Comparison of ENCODE assay signal across 7 mouse cellular contexts in the genomic region with DNA sequence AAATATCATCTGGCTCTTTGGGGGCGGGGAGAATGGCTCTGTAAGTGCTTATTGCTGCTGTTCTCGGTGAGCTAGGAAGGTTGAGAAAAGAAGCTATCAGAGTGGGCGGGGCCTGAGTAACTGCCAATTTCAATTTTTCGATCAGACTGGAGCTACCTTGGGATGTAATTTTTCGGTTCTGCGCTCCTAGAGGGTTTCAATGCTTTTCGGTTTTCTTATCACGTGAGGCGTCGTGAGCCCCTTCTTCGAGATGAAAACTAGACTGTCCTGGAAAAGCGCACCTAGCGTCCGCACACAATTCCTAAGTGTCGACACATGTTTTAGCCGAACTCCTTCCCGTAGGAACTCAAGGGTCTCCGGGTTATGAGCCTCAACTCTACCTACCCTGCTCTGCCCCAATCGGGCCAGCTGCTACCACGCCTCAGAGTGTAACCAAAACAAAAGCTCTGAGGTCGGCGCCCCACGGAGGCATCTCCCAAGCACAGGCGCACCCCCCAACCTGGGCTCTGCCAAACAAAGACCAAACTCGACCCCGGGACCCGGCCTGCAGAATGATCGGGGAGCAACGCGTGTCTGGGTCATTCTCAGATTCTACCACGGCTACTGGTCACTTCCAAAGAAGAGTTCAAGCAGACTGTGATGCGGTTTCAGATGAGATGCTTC. TPM values are rescaled to one million over a fixed set of nuclear protein-coding genes. Genes with fewer than 3 reads are reported as not detected.
DNase-seq lines count a peak whose midpoint lies in the region; ATAC-seq and TF ChIP-seq lines count a peak whose summit lies in the region.

No protein-coding gene starts in this region.

- peaks cover 22% of the 10 kb centered on the region for H3K4me1 ChIP-seq in G1E (ENCODE audit: insufficient read depth, low read depth, low read length)
- H3K4me1 ChIP-seq in bone marrow macrophage, adult 2 months (ENCODE audit: control insufficient read depth, insufficient read depth, low read length), result no peaks in the 10 kb centered on the region
- no peaks in the 10 kb centered on the region for H3K4me1 ChIP-seq in forebrain, embryonic 12.5 days
- H3K4me1 ChIP-seq in hindbrain, embryonic 11.5 days (replicated peaks; ENCODE audit: control insufficient read depth, insufficient read depth, low read length), result no peaks in the 10 kb centered on the region
- H3K4me1 ChIP-seq in small intestine, adult 2 months (ENCODE audit: control insufficient read depth, insufficient read depth, insufficient read length, low read length), result no peaks in the 10 kb centered on the region

- WGBS in forebrain, embryonic 12.5 days, result 1% methylated on average over 32 of the region's 32 CpGs
- 2% methylated on average over 32 of the region's 32 CpGs for WGBS in hindbrain, embryonic 11.5 days
- under 1% methylated on average over 32 of the region's 32 CpGs for WGBS in small intestine, adult 2 months

- no peaks in the 10 kb centered on the region for H3K9me3 ChIP-seq in G1E (replicated peaks)
- H3K9me3 ChIP-seq in forebrain, embryonic 12.5 days, result no peaks in the 10 kb centered on the region
- no peaks in the 10 kb centered on the region for H3K9me3 ChIP-seq in hindbrain, embryonic 11.5 days (ENCODE audit: control insufficient read depth, low read length)

- no peak for TF ChIP-seq CTCF in G1E (IDR thresholded peaks at IDR 0.05; ENCODE audit: low read depth, low read length)
- TF ChIP-seq CTCF in bone marrow macrophage, adult 2 months (IDR thresholded peaks at IDR 0.05; ENCODE audit: low read depth, low read length), result no peak
- no peak; the same call in 1 of the 2 replicates for TF ChIP-seq CTCF in small intestine, adult 2 months (IDR thresholded peaks at IDR 0.05; ENCODE audit: extremely low read depth, insufficient read length, insufficient replicate concordance, low read depth, low read length)

- ATAC-seq in G1E (ENCODE audit: extremely low read depth, insufficient number of reproducible peaks, low FRiP score, poor library complexity, severe bottlenecking), result no peak
- ATAC-seq in forebrain, embryonic 12.5 days (ENCODE audit: low FRiP score), result peak; percentile 61
- peak; percentile 73 for ATAC-seq in hindbrain, embryonic 11.5 days (ENCODE audit: low FRiP score)

- H3K27ac ChIP-seq in bone marrow macrophage, adult 2 months (ENCODE audit: insufficient read depth, low read depth, low read length), result no peak overlapping the region
- H3K27ac ChIP-seq in forebrain, embryonic 12.5 days, result peak overlapping the region; percentile 75
- peak overlapping the region; percentile 69 for H3K27ac ChIP-seq in hindbrain, embryonic 11.5 days (ENCODE audit: low read depth, low read length)
- no peak overlapping the region for H3K27ac ChIP-seq in small intestine, adult 2 months (ENCODE audit: insufficient read depth, low read depth, low read length)

- H3K9ac ChIP-seq in forebrain, embryonic 12.5 days, result peak overlapping the region; percentile 68
- peak overlapping the region; percentile 72 for H3K9ac ChIP-seq in hindbrain, embryonic 11.5 days (ENCODE audit: low read depth, low read length)

- no peaks in the 10 kb centered on the region for H3K27me3 ChIP-seq in G1E (ENCODE audit: insufficient read depth, low read length)
- no peaks in the 10 kb centered on the region for H3K27me3 ChIP-seq in forebrain, embryonic 12.5 days
- no peaks in the 10 kb centered on the region for H3K27me3 ChIP-seq in hindbrain, embryonic 11.5 days (ENCODE audit: control insufficient read depth, insufficient read depth, low read length)
- no peaks in the 10 kb centered on the region for H3K27me3 ChIP-seq in small intestine, adult 2 months (ENCODE audit: control insufficient read depth, insufficient read depth, low read length)

- no peak for DNase-seq in G1E (ENCODE audit: low spot score)
- peak; percentile 65 for DNase-seq in hindbrain, embryonic 11.5 days (ENCODE audit: low spot score)
- peak; percentile 4 to 9 for DNase-seq in left cerebral cortex, adult 18-20 months (ENCODE audit: low spot score in 2 of 2)
- peak; percentile 18 to 40 for DNase-seq in lung, postnatal 4 days

- H3K4me3 ChIP-seq in G1E (ENCODE audit: low read depth, low read length), result peak overlapping the region; percentile 78
- H3K4me3 ChIP-seq in bone marrow macrophage, adult 2 months (ENCODE audit: insufficient read depth, low read length), result peak overlapping the region; percentile 69
- H3K4me3 ChIP-seq in forebrain, embryonic 12.5 days (replicated peaks), result peak overlapping the region; percentile 67
- H3K4me3 ChIP-seq in hindbrain, embryonic 11.5 days (ENCODE audit: low read depth, low read length), result peak overlapping the region; percentile 74
- H3K4me3 ChIP-seq in small intestine, adult 2 months (ENCODE audit: low read depth, low read length), result peak overlapping the region; percentile 83

- H3K4me2 ChIP-seq in forebrain, embryonic 12.5 days, result peak overlapping the region; percentile 63
- peak overlapping the region; percentile 64 for H3K4me2 ChIP-seq in hindbrain, embryonic 11.5 days (replicated peaks; ENCODE audit: low read depth, low read length)

- no peak for TF ChIP-seq POLR2A in bone marrow macrophage, adult 2 months (IDR thresholded peaks at IDR 0.05; ENCODE audit: borderline replicate concordance, low read depth, low read length)
- no peak for TF ChIP-seq POLR2A in small intestine, adult 2 months (IDR thresholded peaks at IDR 0.05; ENCODE audit: low read depth, low read length)

- peaks cover 32% of the 10 kb centered on the region for H3K36me3 ChIP-seq in G1E (replicated peaks)
- H3K36me3 ChIP-seq in forebrain, embryonic 12.5 days (replicated peaks), result peaks cover 11% of the 10 kb centered on the region
- peaks cover 2% of the 10 kb centered on the region; the same call in 1 of the 2 replicates for H3K36me3 ChIP-seq in hindbrain, embryonic 11.5 days (ENCODE audit: control insufficient read depth, insufficient read depth, low read length)
- H3K36me3 ChIP-seq in small intestine, adult 2 months (ENCODE audit: control insufficient read depth, insufficient read depth, low read length), result no peaks in the 10 kb centered on the region

RNA-seq across cellular contexts. Expression of gene Cep97, which starts 0.8 kb away (rescaled TPM):
- total RNA-seq in G1E (2014; fragmentation: Nextera tagmentation) (17.4 and 17.6 TPM in 2 replicates), G1E (2017) (17.3 and 24.6 TPM in 2 replicates)
- polyA plus RNA-seq in G1E (2012), result 5.8 and 11.4 TPM in 2 replicates
- 3.5 and 4.8 TPM in 2 replicates for polyA plus RNA-seq in bone marrow macrophage, adult 2 months (2012; ENCODE audit: insufficient read depth, insufficient read length, missing spikeins)
- 19.9 and 22.9 TPM in 2 replicates for polyA plus RNA-seq in forebrain, embryonic 12.5 days (2016; fragmentation: Nextera tagmentation; extraction: Ambion mirVana)
- polyA plus RNA-seq in hindbrain, embryonic 11.5 days (2014; fragmentation: Nextera tagmentation; extraction: Ambion mirVana), result 18.7 and 23.0 TPM in 2 replicates
- total RNA-seq in left cerebral cortex, adult 18-20 months (2021), result 10 to 100 TPM; 13.4 TPM
- polyA plus RNA-seq in small intestine, adult 2 months (2012; rRNA removed), result 0.20 and 0.25 TPM in 2 replicates

RNA-seq across cellular contexts. Expression of gene Rpl24, which starts 32.3 kb away (rescaled TPM):
- total RNA-seq in G1E (2014; fragmentation: Nextera tagmentation), result 410 and 496 TPM in 2 replicates
- 1,331 and 1,386 TPM in 2 replicates for total RNA-seq in G1E (2017)
- 62.5 and 148 TPM in 2 replicates for polyA plus RNA-seq in G1E (2012)
- polyA plus RNA-seq in bone marrow macrophage, adult 2 months (2012; ENCODE audit: insufficient read depth, insufficient read length, missing spikeins), result 1,052 and 1,077 TPM in 2 replicates
- polyA plus RNA-seq in forebrain, embryonic 12.5 days (2016; fragmentation: Nextera tagmentation; extraction: Ambion mirVana), result 711 and 747 TPM in 2 replicates
- 787 and 791 TPM in 2 replicates for polyA plus RNA-seq in hindbrain, embryonic 11.5 days (2014; fragmentation: Nextera tagmentation; extraction: Ambion mirVana)
- total RNA-seq in left cerebral cortex, adult 18-20 months (2021), result 100 to 1,000 TPM; 406 to 439 TPM
- 14.5 and 40.5 TPM in 2 replicates for polyA plus RNA-seq in small intestine, adult 2 months (2012; rRNA removed)

RNA-seq across cellular contexts. Expression of gene Nxpe3, which starts 38.7 kb away (rescaled TPM):
- total RNA-seq in G1E (2014; fragmentation: Nextera tagmentation) (25.2 and 29.2 TPM in 2 replicates), G1E (2017) (9.9 and 13.3 TPM in 2 replicates)
- 0.79 and 1.3 TPM in 2 replicates for polyA plus RNA-seq in G1E (2012)
- polyA plus RNA-seq in bone marrow macrophage, adult 2 months (2012; ENCODE audit: insufficient read depth, insufficient read length, missing spikeins), result 0.20 TPM in 2 replicates
- polyA plus RNA-seq in forebrain, embryonic 12.5 days (2016; fragmentation: Nextera tagmentation; extraction: Ambion mirVana), result 0.87 and 0.93 TPM in 2 replicates
- 1.0 and 1.1 TPM in 2 replicates for polyA plus RNA-seq in hindbrain, embryonic 11.5 days (2014; fragmentation: Nextera tagmentation; extraction: Ambion mirVana)
- 10 to 100 TPM in 1 of 2 experiments, 1 to 10 TPM in 1; 9.7 to 11.5 TPM for total RNA-seq in left cerebral cortex, adult 18-20 months (2021)
- 0.42 and 1.3 TPM in 2 replicates for polyA plus RNA-seq in small intestine, adult 2 months (2012; rRNA removed)

RNA-seq across cellular contexts. Expression of gene Zbtb11, which starts 39.9 kb away (rescaled TPM):
- total RNA-seq in G1E (2014; fragmentation: Nextera tagmentation), result 37.0 and 37.6 TPM in 2 replicates
- total RNA-seq in G1E (2017), result 35.1 and 42.3 TPM in 2 replicates
- polyA plus RNA-seq in G1E (2012), result 6.8 TPM in 2 replicates
- polyA plus RNA-seq in bone marrow macrophage, adult 2 months (2012; ENCODE audit: insufficient read depth, insufficient read length, missing spikeins), result 13.4 and 13.9 TPM in 2 replicates
- polyA plus RNA-seq in forebrain, embryonic 12.5 days (2016; fragmentation: Nextera tagmentation; extraction: Ambion mirVana), result 19.6 and 20.4 TPM in 2 replicates
- polyA plus RNA-seq in hindbrain, embryonic 11.5 days (2014; fragmentation: Nextera tagmentation; extraction: Ambion mirVana), result 15.0 and 20.9 TPM in 2 replicates
- 10 to 100 TPM; 54.9 to 57.5 TPM for total RNA-seq in left cerebral cortex, adult 18-20 months (2021)
- polyA plus RNA-seq in small intestine, adult 2 months (2012; rRNA removed), result 1.6 and 2.4 TPM in 2 replicates

Comparison
In these comparisons a context has a peak if more than half of its experiments do, and no peak if none do; other contexts are left out.
1. H3K27ac ChIP-seq: peak in forebrain, embryonic 12.5 days (single experiment) and hindbrain, embryonic 11.5 days (single experiment); none in bone marrow macrophage, adult 2 months (single experiment) and small intestine, adult 2 months (single experiment).
2. Peak in every context shown above with its lines, with median percentiles within 50 percentile points of each other: H3K4me3 ChIP-seq.